Mouse (Mus musculus) bone marrow, adult 2 months (tissue): ENCODE measurements at regions not wholly inside any gene's neighbourhood (a gene's known extent, or its start where the extent isn't known, plus 50 kb on each side); places are given as distances from the start of the nearest gene placed in this dataset.

Source experiments
- H3K27ac ChIP-seq: fragments of 200-500 bp; 2 replicates; pipeline ENCODE4 v1.5.1; 2012; ENCODE audit warnings: low read depth, mild to moderate bottlenecking, control low read depth, inconsistent platforms, low read length; ENCODE audit not compliant: control insufficient read depth, poor library complexity, insufficient read depth
- H3K4me1 ChIP-seq: fragments of 200-500 bp; 2 replicates; pipeline ENCODE4 v1.6.1; 2011; ENCODE audit warnings: low read length; ENCODE audit not compliant: control insufficient read depth, insufficient read depth
- H3K4me3 ChIP-seq: fragments of 200-500 bp; replicated peaks from 2 replicates; pipeline ENCODE3; 2011; ENCODE audit warnings: mild to moderate bottlenecking, low read depth, low read length, control low read depth; ENCODE audit not compliant: control insufficient read depth
- CTCF ChIP-seq: fragments of 200-500 bp; IDR thresholded peaks from 2 replicates; pipeline ENCODE4 v1.5.1; 2011; ENCODE audit warnings: low read length, control low read depth; ENCODE audit not compliant: control insufficient read depth, insufficient read depth
- POLR2A ChIP-seq: fragments of 200-500 bp; IDR thresholded peaks from 2 replicates; pipeline ENCODE4 v1.6.1; 2011; ENCODE audit warnings: low read depth, mild to moderate bottlenecking, control low read depth, low read length, borderline replicate concordance; ENCODE audit not compliant: control insufficient read depth
- WGBS: fragments of 180-500 bp; shearing (Covaris S2); methylation state at CpG from one replicate; pipeline ENCODE4 v1.1.7; 2018; 5-methylcytosine and 5-hydroxymethylcytosine counted together

- Histone ChIP-seq H3K4me1 (peaks cover 12% of the 10 kb centered on the region; the same call in 1 of the 2 replicates), H3K4me3 (no peak overlapping the region), H3K27ac (no peak overlapping the region)
- 86% methylated on average over 19 of the region's 19 CpGs for WGBS
- TF ChIP-seq POLR2A: no peak
- TF ChIP-seq CTCF: no peak
Measured at GRCm38 (mm10) chr9:61227492-61228229, 144.5 kb upstream of the Tle3 start.

GRCm38 (mm10) chr9:61228230-61228631, 143.9 kb upstream of the Tle3 start:
- Histone ChIP-seq H3K4me1 (peaks cover 16% of the 10 kb centered on the region), H3K27ac (no peak overlapping the region), H3K4me3 (no peak overlapping the region)
- 85% methylated on average over 6 of the region's 6 CpGs for WGBS
- TF ChIP-seq POLR2A (no peak), CTCF (no peak)

- no peak for TF ChIP-seq POLR2A
- TF ChIP-seq CTCF: no peak
- H3K4me3 ChIP-seq: no peak overlapping the region
- H3K27ac ChIP-seq: no peak overlapping the region
- WGBS: 91% methylated on average over 4 of the region's 4 CpGs
- H3K4me1 ChIP-seq: peaks cover 17% of the 10 kb centered on the region
Measured at GRCm38 (mm10) chr9:61230306-61230705, 141.9 kb upstream of the Tle3 start.

- H3K27ac ChIP-seq: peak overlapping the region; percentile 8; the same call in 1 of the 2 replicates
- 25% methylated on average over 7 of the region's 7 CpGs for WGBS
- H3K4me3 ChIP-seq: no peak overlapping the region
- TF ChIP-seq CTCF (no peak), POLR2A (no peak)
- peaks cover 16% of the 10 kb centered on the region for H3K4me1 ChIP-seq
Measured at GRCm38 (mm10) chr9:61232630-61233029, 139.5 kb upstream of the Tle3 start.

- Histone ChIP-seq H3K4me3 (no peak overlapping the region), H3K4me1 (peaks cover 16% of the 10 kb centered on the region), H3K27ac (peak overlapping the region; percentile 8; the same call in 1 of the 2 replicates)
- TF ChIP-seq CTCF (no peak), POLR2A (no peak)
- 11% methylated on average over 2 of the region's 2 CpGs for WGBS
Measured at GRCm38 (mm10) chr9:61233251-61233650, 138.9 kb upstream of the Tle3 start.

- Histone ChIP-seq H3K27ac (no peak overlapping the region), H3K4me1 (peaks cover 20% of the 10 kb centered on the region), H3K4me3 (no peak overlapping the region)
- 35% methylated on average over 17 of the region's 17 CpGs for WGBS
- TF ChIP-seq CTCF (no peak), POLR2A (no peak)
Measured at GRCm38 (mm10) chr9:61235653-61236610, 136.2 kb upstream of the Tle3 start.

GRCm38 (mm10) chr9:61238687-61239250, 133.4 kb upstream of the Tle3 start:
- Histone ChIP-seq H3K4me1 (peaks cover 19% of the 10 kb centered on the region), H3K4me3 (no peak overlapping the region), H3K27ac (no peak overlapping the region)
- WGBS: 72% methylated on average over 4 of the region's 4 CpGs
- TF ChIP-seq CTCF: no peak
- TF ChIP-seq POLR2A: no peak

GRCm38 (mm10) chr9:61239328-61239727, 132.8 kb upstream of the Tle3 start:
- Histone ChIP-seq H3K27ac (no peak overlapping the region), H3K4me1 (peaks cover 17% of the 10 kb centered on the region), H3K4me3 (no peak overlapping the region)
- WGBS: 69% methylated on average over 4 of the region's 4 CpGs
- no peak for TF ChIP-seq POLR2A

GRCm38 (mm10) chr9:61241442-61241841, 130.7 kb upstream of the Tle3 start:
- 74% methylated on average over 8 of the region's 8 CpGs for WGBS
- TF ChIP-seq CTCF (no peak), POLR2A (no peak)
- H3K27ac ChIP-seq: no peak overlapping the region
- H3K4me3 ChIP-seq: no peak overlapping the region
- H3K4me1 ChIP-seq: peaks cover 16% of the 10 kb centered on the region
